Mouse (Mus musculus) megakaryocyte, embryonic 14.5 days (primary cell): Measurements from ENCODE around the gene Ranbp3.
"Not testable (repeated sequence)": the region's sequence is repeated elsewhere in the genome, so short reads cannot be mapped to it uniquely, and the experiment has no call there.

Experiments
- FLI1 ChIP-seq: IDR thresholded peaks from 2 replicates; pipeline ENCODE4 v1.6.1; 2012; ENCODE audit warnings: low read length, inconsistent platforms, mixed read lengths
- GATA1 ChIP-seq: IDR thresholded peaks from 3 replicates; pipeline ENCODE4 v1.6.1; 2012; ENCODE audit warnings: mixed read lengths, low read length, inconsistent platforms, borderline replicate concordance

- not testable (repeated sequence) for TF ChIP-seq FLI1, GATA1
Observed at GRCm38 (mm10) chr17:56629800-56630781, 43.0 kb upstream of the Ranbp3 start.
